Mouse (Mus musculus) T-helper 1 cell (primary cell): Measurements from ENCODE around the gene Eef1a2.

Source experiments
- in situ Hi-C: fragments of 300-600 bp; cut with MboI, MseI; formaldehyde crosslinking; loops from one replicate; pipeline ENCODE4 v1.15.1; 2025; ENCODE audit warnings: high pct_unique_total_duplicates

The Eef1a2 gene

DNA sequence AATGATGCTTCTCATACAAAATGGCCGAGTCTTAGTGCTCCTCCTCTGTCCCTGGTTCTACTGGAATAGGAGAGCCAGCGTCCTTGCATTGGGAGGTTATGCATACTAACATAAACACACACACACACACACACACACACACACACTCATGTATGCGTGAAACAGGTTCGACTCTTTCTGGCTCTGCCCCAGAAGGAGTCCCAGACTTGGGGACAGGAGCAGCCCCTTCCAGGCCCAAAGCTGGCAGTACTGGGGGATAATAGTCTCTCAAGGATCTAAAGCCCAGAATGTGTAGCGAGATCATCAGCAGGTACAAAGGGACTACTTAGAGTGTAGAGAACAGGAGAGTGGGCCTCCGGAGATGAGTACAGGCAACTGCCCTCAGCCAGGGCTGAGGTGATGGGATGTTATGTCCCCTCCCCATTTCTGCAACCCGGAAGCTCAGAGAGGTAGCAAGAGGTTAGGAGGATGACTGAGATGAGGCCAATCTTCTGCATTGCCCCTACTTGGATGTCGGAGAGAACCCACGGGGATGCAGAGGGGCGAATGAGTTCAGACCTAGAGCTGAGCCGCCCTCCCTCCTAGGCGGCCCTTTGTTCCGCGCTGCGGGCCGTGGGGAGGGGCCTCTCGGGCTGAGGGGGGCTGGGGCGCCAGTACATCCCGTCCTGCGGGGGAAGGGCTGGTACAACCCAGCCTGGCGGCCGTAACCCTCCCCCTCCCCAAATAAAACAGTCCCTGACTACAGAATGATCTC is 22.8 kb downstream of the Eef1a2 start:
- in situ Hi-C loops: no loop called here

DNA sequence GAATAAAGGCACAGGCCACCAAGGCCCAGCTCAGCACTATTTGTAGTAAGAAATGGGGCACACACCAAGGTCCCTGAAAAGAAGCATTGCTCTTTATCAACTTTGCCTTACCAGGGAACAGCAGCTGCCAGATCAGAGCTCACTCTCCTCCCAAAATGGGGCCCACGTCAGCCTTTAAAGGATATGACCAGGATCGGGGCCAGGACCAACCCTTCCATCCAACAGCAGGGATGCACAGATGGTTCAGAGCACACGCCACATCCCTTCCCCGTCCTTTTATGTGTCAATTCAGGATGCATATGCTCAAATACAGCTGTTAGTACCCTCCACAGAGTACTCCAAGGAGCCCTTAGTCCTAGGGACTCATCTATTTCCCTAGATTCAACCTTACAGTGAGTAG is 26.6 kb downstream of the Eef1a2 start:
- in situ Hi-C loops: no loop called here

DNA sequence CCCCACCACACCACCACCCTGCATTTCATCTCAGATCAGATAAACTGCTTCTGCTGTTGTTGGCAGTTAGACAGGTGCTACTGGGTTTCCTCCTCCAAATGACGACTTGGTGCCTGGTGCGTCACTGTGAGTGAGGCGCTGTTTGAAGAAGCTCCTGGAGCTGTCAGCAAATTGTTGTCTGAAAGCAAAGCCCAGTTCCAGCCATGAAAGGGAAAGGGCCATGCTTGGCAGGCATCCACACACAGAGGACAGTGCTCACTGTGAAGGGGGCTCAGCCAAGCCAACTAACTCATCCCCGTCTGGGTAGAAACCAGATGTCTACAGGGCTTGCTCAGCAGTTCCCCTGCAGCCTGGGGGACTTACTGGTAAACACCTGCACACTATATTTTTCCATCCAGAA is 27.9 kb downstream of the Eef1a2 start:
- in situ Hi-C loops: no loop called here

DNA sequence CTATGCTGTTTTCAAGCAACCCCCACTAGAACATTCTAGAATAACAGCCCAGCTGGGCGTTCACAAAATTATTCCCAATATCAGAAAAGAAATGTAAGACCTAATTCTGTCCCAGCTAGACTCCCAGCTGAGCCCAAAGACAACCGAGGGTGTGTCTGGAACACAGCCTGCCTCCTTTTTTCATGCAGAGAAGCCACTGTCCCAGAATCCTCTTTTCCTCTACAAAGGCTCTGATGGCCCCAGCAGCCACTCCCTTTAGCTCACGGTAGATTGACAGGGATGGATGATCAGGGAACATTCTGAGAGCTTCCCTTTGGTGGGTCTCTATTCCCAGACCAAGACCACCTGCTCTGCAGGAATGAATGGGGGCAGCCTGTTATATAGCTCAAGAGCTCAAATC is 29.0 kb downstream of the Eef1a2 start:
- in situ Hi-C loops: no loop called here

DNA sequence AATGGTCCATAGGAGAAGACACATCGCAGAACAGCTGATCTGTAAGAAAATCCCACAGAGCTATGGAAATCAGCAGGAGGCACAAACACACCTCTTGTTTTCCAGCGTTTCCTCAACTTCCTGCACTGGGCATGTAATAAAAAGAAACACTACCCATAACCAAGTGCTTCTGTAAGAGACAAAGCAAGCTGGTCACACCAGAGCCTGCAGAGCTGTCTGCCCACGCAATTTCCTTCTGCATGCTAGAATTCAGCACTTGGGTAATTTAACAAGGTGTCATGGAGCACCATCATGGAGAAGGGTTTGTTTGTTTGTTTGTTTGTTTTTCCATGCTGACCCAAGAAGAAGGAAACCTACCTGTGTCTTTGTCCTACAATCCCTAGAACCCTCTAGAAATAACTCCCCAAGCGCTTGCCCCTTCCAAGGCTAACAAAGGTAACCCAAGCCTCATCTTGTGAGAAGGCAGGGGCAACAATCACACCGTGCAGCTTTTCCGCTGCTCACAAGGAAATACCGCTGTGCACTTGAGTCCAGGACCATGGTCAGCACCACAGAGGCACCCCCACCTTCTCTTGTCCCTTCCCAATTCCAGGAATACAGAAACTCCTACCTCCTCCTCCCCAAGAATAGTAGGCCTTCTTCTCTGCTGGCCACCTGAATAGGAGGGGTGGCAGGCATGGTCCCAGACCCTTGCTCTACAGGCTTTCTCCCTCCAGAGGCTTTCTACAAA is 30.9 kb downstream of the Eef1a2 start:
- in situ Hi-C loops: no loop called here

DNA sequence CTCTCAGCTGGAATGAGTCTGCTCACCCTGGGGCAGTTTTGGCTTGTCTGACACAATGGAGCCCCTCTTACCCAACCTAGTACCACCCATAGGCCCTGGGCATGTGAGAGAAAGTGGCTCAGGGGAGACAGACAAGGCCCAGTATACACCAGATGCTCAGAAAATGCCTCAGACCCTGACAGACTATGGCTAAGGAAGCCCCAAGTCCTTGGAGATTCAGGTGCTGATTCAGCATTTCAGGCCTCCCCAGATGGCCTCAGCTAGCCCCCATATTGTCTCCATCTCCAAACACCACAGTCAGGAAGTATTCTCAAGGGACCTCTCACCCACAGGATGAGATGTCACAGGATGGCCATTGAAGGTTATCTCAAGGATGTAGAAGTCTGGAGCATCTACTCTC is 34.2 kb downstream of the Eef1a2 start:
- in situ Hi-C loops: no loop called here

DNA sequence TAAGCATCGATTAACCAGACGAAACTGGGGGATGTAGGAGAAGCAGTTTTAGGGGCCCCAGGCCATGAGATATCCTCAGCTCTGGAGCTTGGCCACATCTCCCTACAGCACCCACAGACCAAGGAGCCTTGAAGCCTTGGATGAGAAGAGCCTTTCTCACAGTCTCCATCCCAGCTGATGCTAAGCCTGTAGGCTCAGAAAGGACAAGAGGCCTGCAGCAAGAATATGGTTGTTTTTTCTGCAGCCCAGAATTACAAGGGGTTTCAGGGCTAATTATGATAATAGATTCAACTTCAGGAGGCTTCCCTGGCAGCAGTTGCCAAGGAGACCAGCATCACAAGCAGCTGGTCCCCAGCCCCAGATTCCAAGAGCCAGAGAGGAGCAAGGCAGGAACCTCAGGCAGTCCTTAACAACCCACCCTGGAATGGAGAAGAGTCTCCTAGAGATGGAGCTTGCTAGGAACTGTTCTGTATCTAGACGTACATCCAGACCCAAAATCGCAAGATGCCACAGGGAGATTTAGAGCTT is 35.8 kb downstream of the Eef1a2 start:
- in situ Hi-C loops: no loop called here

DNA sequence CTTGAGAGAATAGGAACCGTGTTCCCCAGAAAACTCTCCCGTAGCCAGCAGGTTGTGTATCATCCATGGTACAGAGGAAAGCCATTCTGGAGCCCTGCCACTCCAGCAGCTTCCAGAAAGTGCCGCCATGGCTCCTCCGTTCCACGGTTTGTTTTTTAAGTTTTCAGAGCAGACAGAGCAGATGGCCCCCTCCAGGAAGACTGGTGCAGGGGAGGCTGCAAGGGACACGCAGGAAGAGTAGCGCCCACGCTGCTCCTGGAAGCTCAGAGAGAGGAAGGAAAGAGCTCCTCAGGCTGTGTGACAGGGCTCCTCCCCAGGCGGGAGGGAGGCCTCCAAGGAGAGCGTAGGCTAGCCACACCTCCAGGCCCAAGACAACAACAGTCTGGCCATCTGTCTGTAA is 36.9 kb downstream of the Eef1a2 start:
- in situ Hi-C loops: no loop called here

DNA sequence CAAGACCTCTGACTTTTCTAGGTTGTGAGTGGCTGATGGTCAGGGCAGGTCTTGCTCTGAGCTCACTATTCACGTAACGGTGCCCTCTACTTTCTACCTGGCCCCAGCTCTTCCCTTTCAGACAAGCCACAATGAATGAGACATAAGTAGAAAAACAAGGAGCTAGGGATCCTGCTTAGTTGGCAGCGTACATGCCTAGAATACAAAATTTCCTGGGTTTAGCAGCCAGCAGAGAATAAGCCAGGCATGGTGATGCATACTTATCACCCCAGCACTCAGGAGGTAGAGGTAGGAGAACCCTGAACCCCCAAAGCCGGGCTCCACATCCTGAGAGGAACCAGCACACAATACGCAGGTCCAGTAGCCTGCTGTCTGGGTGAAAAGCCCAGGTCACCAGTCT is 40.4 kb downstream of the Eef1a2 start:
- in situ Hi-C loops: no loop called here

DNA sequence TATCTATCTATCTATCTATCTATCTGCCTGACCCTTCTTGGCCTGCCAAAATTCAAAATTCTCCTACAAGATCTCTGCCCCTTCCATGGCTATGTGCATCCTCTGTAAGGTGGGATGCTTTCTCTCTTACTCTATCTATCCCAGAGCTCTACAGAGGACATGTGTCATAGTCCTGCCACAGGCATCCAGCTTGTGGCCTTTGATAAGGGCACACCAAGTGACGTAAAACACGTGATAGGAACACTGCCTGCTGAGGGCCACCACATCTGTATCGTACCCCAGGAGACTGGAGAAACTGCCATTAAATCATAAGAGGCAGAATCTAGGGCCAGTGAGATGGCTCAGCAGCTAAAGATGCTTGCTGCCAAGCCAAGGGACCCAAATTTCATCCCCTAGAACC is 41.4 kb downstream of the Eef1a2 start:
- in situ Hi-C loops: no loop called here

DNA sequence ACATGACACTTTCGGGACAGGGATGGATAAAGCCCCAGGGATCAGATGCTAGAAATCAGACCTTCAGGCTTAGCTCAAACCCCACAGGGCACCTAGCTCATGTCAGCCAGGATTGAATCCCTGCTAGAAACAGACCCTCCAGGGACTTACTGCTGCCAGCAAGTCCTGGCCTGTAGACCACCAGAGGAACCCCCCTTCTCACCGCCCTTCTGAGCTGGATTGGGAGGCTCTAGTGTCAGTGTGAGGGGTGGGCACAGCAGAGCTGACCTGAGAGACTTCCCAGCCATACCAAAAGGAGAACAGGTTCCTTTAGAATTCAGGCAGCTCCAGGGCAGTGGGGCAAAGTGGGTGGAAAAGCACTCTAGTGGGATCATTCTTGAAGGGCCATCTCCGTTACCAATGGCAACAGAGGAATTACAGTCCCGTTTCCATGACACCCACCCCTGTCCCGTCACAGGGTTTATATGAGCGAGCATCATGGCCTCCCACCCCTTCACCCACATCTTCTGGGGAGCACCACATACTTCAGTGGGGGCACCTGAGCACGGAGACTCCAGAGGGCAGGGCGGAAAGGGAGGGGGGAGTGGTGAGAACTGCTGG is 43.0 kb downstream of the Eef1a2 start:
- in situ Hi-C loops: no loop called here

DNA sequence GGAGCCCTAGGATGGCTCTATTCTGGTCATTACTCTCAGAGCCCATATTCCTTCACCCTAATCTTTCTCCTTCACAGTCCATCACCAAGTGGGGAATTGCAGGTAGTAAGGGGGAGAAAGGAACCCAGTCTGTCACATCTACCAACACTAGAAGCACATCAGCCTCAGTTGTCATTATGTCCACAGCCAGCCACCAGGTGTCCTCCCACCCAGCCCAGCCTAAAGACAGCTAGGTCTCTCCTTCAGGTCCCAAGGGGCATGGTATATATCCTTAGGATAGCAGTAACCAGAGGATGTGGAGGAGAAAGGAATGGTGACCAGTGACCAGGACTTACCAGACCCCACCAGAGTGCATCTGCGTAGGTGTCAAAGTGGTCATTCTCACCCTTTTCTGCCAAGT is 45.1 kb downstream of the Eef1a2 start:
- in situ Hi-C loops: no loop called here

DNA sequence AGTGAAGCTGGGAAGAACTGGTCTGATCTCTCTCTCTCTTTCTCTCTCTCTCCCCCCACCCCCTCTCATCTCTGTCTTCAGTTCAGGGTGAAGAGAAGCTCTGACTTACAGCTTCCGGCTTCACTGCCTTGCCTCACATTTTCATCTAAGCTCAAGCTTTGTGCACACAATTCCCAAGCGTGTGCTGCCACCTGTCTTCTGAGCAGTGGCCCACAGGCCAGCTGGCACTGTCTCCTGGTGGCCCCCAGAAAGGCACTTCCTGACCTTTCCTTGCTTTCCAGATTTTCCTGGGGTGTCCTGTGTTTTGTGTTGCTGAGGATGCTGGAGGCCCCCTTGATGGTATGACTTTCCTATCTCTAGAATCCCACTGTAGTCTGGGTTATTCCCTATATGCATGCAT is 52.7 kb downstream of the Eef1a2 start:
- in situ Hi-C loops: no loop called here

DNA sequence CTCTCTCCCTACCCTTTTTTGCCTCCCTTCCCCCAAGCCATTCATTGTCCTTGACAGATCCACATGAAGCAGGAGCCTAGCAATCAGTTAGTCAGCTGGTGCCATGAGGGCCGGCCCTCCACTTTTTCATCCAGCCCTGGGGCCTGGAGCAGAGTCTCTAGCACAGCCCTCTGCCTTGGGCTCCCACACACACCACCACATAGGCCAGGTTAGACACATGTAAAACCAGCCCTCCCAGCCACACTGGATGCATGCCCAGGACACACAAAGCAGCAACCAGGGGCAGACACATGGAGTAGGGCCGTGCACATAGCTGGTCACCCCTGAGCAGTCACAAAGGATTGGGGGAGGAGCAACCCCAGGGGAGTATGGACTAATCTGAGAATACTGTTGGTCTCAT is 54.7 kb downstream of the Eef1a2 start:
- in situ Hi-C loops: no loop called here

DNA sequence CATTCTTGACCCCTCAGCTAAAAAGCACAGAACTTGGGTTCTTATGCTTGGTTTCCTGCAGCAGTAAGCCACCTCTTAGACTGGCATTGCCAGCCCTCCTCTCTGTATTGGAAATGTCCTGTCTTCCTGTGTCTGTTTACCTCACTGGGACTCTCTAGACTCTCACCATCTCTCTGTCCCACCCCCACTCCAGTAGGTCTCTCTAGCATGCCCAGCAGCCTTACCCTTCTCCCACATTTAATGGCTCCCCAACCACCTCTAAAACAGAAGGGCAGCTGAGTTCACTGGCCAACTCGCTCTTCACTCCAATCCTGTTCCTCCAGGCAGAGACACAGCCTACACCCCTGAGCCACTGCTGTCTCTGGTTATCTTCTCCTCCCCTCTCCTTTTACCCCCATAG is 55.2 kb downstream of the Eef1a2 start:
- in situ Hi-C loops: no loop called here

DNA sequence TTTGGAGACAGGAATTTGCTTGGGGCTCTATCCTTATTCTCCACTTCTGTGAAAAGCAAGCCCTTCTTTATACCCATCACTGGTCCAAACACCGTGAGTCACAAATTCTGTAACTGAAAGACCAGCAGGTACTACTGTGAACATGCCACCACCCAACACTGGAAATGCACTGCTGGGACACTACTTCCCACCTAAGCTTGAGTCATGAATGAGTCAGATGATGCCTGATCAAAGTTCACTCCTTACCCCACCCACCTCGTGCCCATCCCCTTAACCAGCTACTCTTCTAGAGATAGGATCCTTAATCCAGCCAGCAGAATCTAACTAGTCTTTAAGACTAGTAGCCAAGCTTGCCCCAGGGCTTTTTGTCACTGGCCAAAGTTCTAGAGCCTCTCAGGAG is 56.7 kb downstream of the Eef1a2 start:
- in situ Hi-C loops: no loop called here
